Mouse (Mus musculus): ENCODE measurements around the gene Actr6. TPM values are rescaled to one million over a fixed set of nuclear protein-coding genes. Genes with fewer than 3 reads are reported as not detected.

The Actr6 gene
- 15.9 TPM for polyA plus RNA-seq (2017; shearing (Covaris generic))

DNA sequence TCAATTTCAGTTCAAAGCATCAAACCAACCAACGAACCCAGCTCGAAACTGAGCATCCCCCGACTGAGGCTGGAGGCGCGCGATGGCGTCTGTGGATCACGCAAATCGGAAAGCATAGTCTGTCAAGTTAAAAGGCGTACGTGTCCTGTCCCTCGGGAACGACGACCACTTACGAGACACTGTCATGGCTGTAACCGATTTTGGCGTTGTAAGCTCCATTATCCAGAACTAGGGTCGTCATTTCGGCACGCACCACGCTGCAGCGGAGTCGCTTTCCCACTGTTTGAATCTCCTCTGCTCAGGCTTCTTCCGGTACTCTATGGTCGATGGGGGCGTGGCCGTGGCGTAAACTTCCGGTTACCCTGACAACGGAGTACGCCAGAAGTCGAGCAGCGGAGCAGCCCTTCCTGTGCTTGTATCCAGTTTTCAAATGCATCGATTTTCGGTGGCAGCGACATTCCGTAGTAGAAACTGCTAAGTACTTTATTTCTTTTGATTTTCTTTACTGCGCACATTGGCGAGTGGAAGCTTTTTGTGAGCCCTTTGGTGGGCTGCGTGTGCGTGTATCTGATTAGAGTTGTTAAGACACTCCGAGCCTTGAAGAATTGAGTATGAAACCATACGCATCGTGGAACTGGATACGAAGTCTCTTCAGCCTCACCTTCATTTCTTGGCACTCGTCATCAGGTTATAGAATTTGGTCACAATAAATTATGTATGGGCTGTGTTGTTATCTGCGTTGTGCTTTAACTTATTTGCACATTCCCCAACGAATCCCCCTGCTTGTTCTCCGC is at the start of gene Actr6:
Gene Actr6 (minus strand): TSS at position 295 of the 794 bp plus-strand sequence.

DNA sequence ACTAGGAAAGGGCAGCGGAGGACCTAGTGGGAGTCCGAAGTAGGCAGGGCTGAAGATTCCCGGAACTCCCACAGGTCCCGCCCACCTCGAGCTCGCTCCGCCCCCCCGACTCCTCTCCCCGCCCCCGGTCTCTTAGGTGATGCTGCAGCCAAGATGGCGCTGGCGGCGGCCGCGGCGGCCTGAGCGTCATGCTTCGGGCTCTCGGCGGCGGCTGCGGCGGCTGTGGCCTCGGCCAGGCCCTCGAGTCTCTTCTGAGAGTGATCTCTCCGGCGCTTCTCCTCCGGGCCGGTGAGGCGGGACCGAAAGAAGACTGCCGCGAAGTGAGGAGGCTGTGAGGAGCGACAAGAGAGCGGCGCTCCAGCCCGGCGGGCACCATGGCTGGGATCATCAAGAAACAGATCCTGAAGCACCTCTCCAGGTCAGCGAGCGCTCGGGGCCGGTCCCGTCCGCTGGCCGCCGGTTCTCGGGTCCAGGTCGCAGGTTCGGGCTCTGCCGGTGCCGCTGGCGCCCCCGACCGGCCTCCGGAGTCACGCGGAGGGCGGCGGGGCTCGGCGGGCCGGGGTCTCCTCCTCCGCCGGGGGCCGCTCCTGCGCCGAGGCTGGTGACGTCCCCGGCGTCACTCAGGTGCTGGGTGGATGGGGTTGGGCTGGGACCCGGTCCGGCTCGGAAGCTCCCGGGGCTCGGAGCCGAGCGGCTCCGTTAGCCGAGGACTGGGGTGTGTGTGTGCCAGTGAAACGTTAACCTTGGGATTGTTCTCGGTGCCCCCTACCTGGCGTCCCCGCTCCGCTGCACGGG is 13.0 kb upstream of the Actr6 start, which contains the start of gene Uhrf1bp1l:
Gene Uhrf1bp1l (plus strand): TSS at position 121 of the 795 bp plus-strand sequence.

GRCm38 (mm10) chr10:89686139-89686808 is 45.8 kb downstream of the Actr6 start, which contains the start of gene Scyl2:
Scyl2 (minus strand) TSS chr10:89686285.

Other genes starting within 250 kb of the Actr6 start
- not detected for gene Nr1h4, start 198.7 kb downstream of the Actr6 start, polyA plus RNA-seq (2017; shearing (Covaris generic))
- not detected for gene Slc17a8, start 111.0 kb downstream of the Actr6 start, polyA plus RNA-seq (2017; shearing (Covaris generic))
- gene Scyl2, start 46.0 kb downstream of the Actr6 start, polyA plus RNA-seq (2017; shearing (Covaris generic)): 31.8 TPM
- 79.8 TPM for gene Uhrf1bp1l, start 12.7 kb upstream of the Actr6 start, polyA plus RNA-seq (2017; shearing (Covaris generic))
- gene Anks1b, start 141.2 kb upstream of the Actr6 start, polyA plus RNA-seq (2017; shearing (Covaris generic)): not detected

All from effector memory CD4-positive, alpha-beta T cell, adult 7 months (primary cell).